Mouse (Mus musculus) bone marrow, adult 2 months (tissue): ENCODE data around the gene Hjurp.

Source experiments
- CTCF ChIP-seq: fragments of 200-500 bp; IDR thresholded peaks from 2 replicates; pipeline ENCODE4 v1.5.1; 2011; ENCODE audit warnings: low read length, control low read depth; ENCODE audit not compliant: control insufficient read depth, insufficient read depth
- POLR2A ChIP-seq: fragments of 200-500 bp; IDR thresholded peaks from 2 replicates; pipeline ENCODE4 v1.6.1; 2011; ENCODE audit warnings: low read depth, mild to moderate bottlenecking, control low read depth, low read length, borderline replicate concordance; ENCODE audit not compliant: control insufficient read depth

DNA sequence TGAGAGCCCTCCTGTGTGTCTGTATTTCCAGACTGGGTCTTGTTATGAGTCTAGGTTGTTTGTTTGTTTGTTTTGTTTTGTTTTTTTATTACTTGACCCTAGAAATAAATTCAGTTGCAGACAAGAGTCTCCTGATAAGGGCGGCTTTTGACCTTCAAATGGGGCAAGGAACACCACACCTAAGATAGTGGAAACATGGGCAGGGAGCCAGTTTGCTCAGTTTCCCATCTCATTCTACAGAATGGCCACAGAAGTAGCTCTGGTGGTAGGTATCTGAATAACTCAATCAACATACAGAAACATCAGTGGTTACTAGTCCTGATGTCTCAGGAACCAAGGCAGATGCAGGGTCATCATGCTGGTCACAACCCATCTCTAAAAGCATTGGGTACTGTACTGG lies 17.2 kb upstream of the Hjurp start:
- no peak for TF ChIP-seq CTCF
- TF ChIP-seq POLR2A: no peak
